Mouse (Mus musculus) monocyte, adult 2 months (primary cell): Measurements from ENCODE around the gene Bpifb4.

Source experiments
- DNase-seq, 2 experiments: peaks; one replicate each; pipeline ENCODE4 v3.0.0; 2022; ENCODE audit warnings: low spot score in 2 of 2, low read depth in 1 of 2

Bpifb4 gene

GRCm38 (mm10) chr2:154004456-154004855 lies 66.4 kb downstream of the Bpifb4 start:
- DNase-seq: no peak

GRCm38 (mm10) chr2:154005094-154005493 lies 67.1 kb downstream of the Bpifb4 start:
- no peak for DNase-seq

- no peak for DNase-seq
Measured at GRCm38 (mm10) chr2:154005734-154006133, 67.7 kb downstream of the Bpifb4 start.

GRCm38 (mm10) chr2:154006331-154006730 lies 68.3 kb downstream of the Bpifb4 start:
- no peak for DNase-seq

GRCm38 (mm10) chr2:154007381-154007780 lies 69.4 kb downstream of the Bpifb4 start:
- DNase-seq: no peak

- DNase-seq: no peak
Measured at GRCm38 (mm10) chr2:154007965-154008364, 70.0 kb downstream of the Bpifb4 start, which contains the start of gene Bpifa2. Gene Bpifa2 (plus strand): TSS chr2:154008265.
